Mouse (Mus musculus) adrenal gland, postnatal 10 days (tissue): Measurements from ENCODE around the gene Nbea. TPM values are rescaled to one million over a fixed set of nuclear protein-coding genes. Genes with fewer than 3 reads are reported as not detected.
A peak's percentile ranks its signal among the peaks of the same experiment; 100 is the strongest.
"Not testable (repeated sequence)": the region's sequence is repeated elsewhere in the genome, so short reads cannot be mapped to it uniquely, and the experiment has no call there.

Experiments used
- DNase-seq: peaks from one replicate; pipeline ENCODE4 v3.0.0; 2021; ENCODE audit warnings: mixed read lengths
- total RNA-seq, 2 experiments: library from RNA; stranded (reverse); gene quantifications; 2 replicates each; pipeline ENCODE4 v1.2.3; 2021

The Nbea gene
- total RNA-seq, 2 experiments from 2014 or later, result 15.1 to 22.7 TPM

GRCm38 (mm10) chr3:55661678-55662445 is 521.6 kb downstream of the Nbea start:
- DNase-seq, result peak; percentile 28

- DNase-seq, result peak; percentile 10
Observed at GRCm38 (mm10) chr3:55660261-55660838, 523.2 kb downstream of the Nbea start.

GRCm38 (mm10) chr3:55659558-55660215 is 523.8 kb downstream of the Nbea start:
- no peak for DNase-seq

GRCm38 (mm10) chr3:55652321-55652720 is 531.2 kb downstream of the Nbea start:
- no peak for DNase-seq

- DNase-seq, result no peak
Observed at GRCm38 (mm10) chr3:55651877-55652276, 531.6 kb downstream of the Nbea start.

GRCm38 (mm10) chr3:55649541-55649940 is 534.0 kb downstream of the Nbea start:
- peak; percentile 6 for DNase-seq

GRCm38 (mm10) chr3:55648299-55648698 is 535.2 kb downstream of the Nbea start:
- no peak for DNase-seq

GRCm38 (mm10) chr3:55647176-55647575 is 536.3 kb downstream of the Nbea start:
- DNase-seq, result no peak

GRCm38 (mm10) chr3:55646437-55646836 is 537.1 kb downstream of the Nbea start:
- no peak for DNase-seq

- DNase-seq, result no peak
Observed at GRCm38 (mm10) chr3:55644035-55644618, 539.4 kb downstream of the Nbea start.

GRCm38 (mm10) chr3:55637660-55638059 is 545.8 kb downstream of the Nbea start:
- DNase-seq, result no peak

GRCm38 (mm10) chr3:55635542-55636172 is 547.8 kb downstream of the Nbea start:
- no peak for DNase-seq

- no peak for DNase-seq
Observed at GRCm38 (mm10) chr3:55627054-55627453, 556.4 kb downstream of the Nbea start.

GRCm38 (mm10) chr3:55621958-55622357 is 561.5 kb downstream of the Nbea start:
- DNase-seq, result not testable (repeated sequence)

- no peak for DNase-seq
Observed at GRCm38 (mm10) chr3:55618396-55618795, 565.1 kb downstream of the Nbea start.

- no peak for DNase-seq
Observed at GRCm38 (mm10) chr3:55612459-55613115, 570.9 kb downstream of the Nbea start.

GRCm38 (mm10) chr3:55612023-55612422 is 571.5 kb downstream of the Nbea start:
- no peak for DNase-seq

GRCm38 (mm10) chr3:55610191-55610590 is 573.3 kb downstream of the Nbea start:
- no peak for DNase-seq

GRCm38 (mm10) chr3:55600286-55600685 is 583.2 kb downstream of the Nbea start:
- DNase-seq, result peak; percentile 81

- DNase-seq, result peak; percentile 11
Observed at GRCm38 (mm10) chr3:55599366-55600085, 584.0 kb downstream of the Nbea start.

GRCm38 (mm10) chr3:55598681-55599080 is 584.8 kb downstream of the Nbea start:
- DNase-seq, result no peak
